Mouse (Mus musculus) olfactory bulb, adult 2 months (tissue): ENCODE measurements at regions not wholly inside any gene's neighbourhood (a gene's known extent, or its start where the extent isn't known, plus 50 kb on each side); places are given as distances from the start of the nearest gene placed in this dataset.

Experiments used
- H3K27ac ChIP-seq: fragments of 200-500 bp; 2 replicates; pipeline ENCODE4 v1.5.1; 2012; ENCODE audit warnings: low read depth, low read length; ENCODE audit not compliant: insufficient read depth
- H3K4me1 ChIP-seq: fragments of 200-500 bp; 2 replicates; pipeline ENCODE4 v1.6.1; 2012; ENCODE audit warnings: low read length; ENCODE audit not compliant: control insufficient read depth, insufficient read depth
- H3K4me3 ChIP-seq: fragments of 200-500 bp; 2 replicates; pipeline ENCODE4 v1.5.1; 2012; ENCODE audit warnings: mild to moderate bottlenecking, low read depth, low read length, moderate library complexity; ENCODE audit not compliant: insufficient read depth
- CTCF ChIP-seq: fragments of 200-500 bp; IDR thresholded peaks from 2 replicates; pipeline ENCODE4 v1.5.1; 2012; ENCODE audit warnings: low read depth, mild to moderate bottlenecking, low read length, moderate library complexity; ENCODE audit not compliant: insufficient read depth
- POLR2A ChIP-seq: fragments of 200-500 bp; IDR thresholded peaks from 2 replicates; pipeline ENCODE4 v1.6.1; 2012; ENCODE audit warnings: mild to moderate bottlenecking, low read depth, low read length, moderate library complexity; ENCODE audit not compliant: insufficient read depth
- WGBS: fragments of 180-500 bp; shearing (Covaris S2); methylation state at CpG from one replicate; pipeline ENCODE4 v1.1.7; 2018; 5-methylcytosine and 5-hydroxymethylcytosine counted together

GRCm38 (mm10) chr12:109911506-109911905, 311.4 kb upstream of the Rtl1 start:
- Histone ChIP-seq H3K4me1 (peaks cover 6% of the 10 kb centered on the region; the same call in 1 of the 2 replicates), H3K4me3 (no peak overlapping the region), H3K27ac (no peak overlapping the region)
- no peak for TF ChIP-seq POLR2A
- 43% methylated on average over 9 of the region's 9 CpGs for WGBS

GRCm38 (mm10) chr12:109917761-109918160, 317.6 kb upstream of the Rtl1 start:
- Histone ChIP-seq H3K27ac (no peak overlapping the region), H3K4me3 (no peak overlapping the region), H3K4me1 (peaks cover 3% of the 10 kb centered on the region; the same call in 1 of the 2 replicates)
- 86% methylated on average over 6 of the region's 6 CpGs for WGBS
- TF ChIP-seq POLR2A, result no peak
- TF ChIP-seq CTCF, result no peak

GRCm38 (mm10) chr12:109918901-109919300, 318.8 kb upstream of the Rtl1 start:
- Histone ChIP-seq H3K4me3 (no peak overlapping the region), H3K27ac (no peak overlapping the region), H3K4me1 (peaks cover 3% of the 10 kb centered on the region; the same call in 1 of the 2 replicates)
- WGBS, result 70% methylated on average over 8 of the region's 8 CpGs
- TF ChIP-seq POLR2A, result no peak
- no peak for TF ChIP-seq CTCF

GRCm38 (mm10) chr12:109922111-109922510, 322.0 kb upstream of the Rtl1 start:
- TF ChIP-seq POLR2A (no peak), CTCF (no peak)
- no peak overlapping the region for H3K27ac ChIP-seq
- H3K4me3 ChIP-seq, result no peak overlapping the region
- peaks cover 3% of the 10 kb centered on the region; the same call in 1 of the 2 replicates for H3K4me1 ChIP-seq
- WGBS, result 67% methylated on average over 10 of the region's 10 CpGs

GRCm38 (mm10) chr12:109925866-109926265, 325.7 kb upstream of the Rtl1 start:
- no peak for TF ChIP-seq POLR2A
- no peak for TF ChIP-seq CTCF
- 65% methylated on average over 6 of the region's 6 CpGs for WGBS
- Histone ChIP-seq H3K4me1 (no peaks in the 10 kb centered on the region), H3K27ac (no peak overlapping the region), H3K4me3 (no peak overlapping the region)

GRCm38 (mm10) chr12:109926643-109927042, 326.5 kb upstream of the Rtl1 start:
- no peak for TF ChIP-seq CTCF
- no peak for TF ChIP-seq POLR2A
- Histone ChIP-seq H3K4me3 (no peak overlapping the region), H3K4me1 (no peaks in the 10 kb centered on the region), H3K27ac (no peak overlapping the region)
- WGBS, result 54% methylated on average over 12 of the region's 12 CpGs

- Histone ChIP-seq H3K4me1 (no peaks in the 10 kb centered on the region), H3K4me3 (no peak overlapping the region), H3K27ac (no peak overlapping the region)
- TF ChIP-seq POLR2A (no peak), CTCF (no peak)
- WGBS, result 90% methylated on average over 3 of the region's 3 CpGs
Observed at GRCm38 (mm10) chr12:109946179-109946578, 332.7 kb upstream of the Dio3 start.

GRCm38 (mm10) chr12:109946936-109947335, 331.9 kb upstream of the Dio3 start:
- no peak overlapping the region for H3K27ac ChIP-seq
- H3K4me3 ChIP-seq, result no peak overlapping the region
- TF ChIP-seq POLR2A (no peak), CTCF (no peak)
- H3K4me1 ChIP-seq, result no peaks in the 10 kb centered on the region
- WGBS, result 91% methylated on average over 1 of the region's 1 CpGs

GRCm38 (mm10) chr12:109947886-109948433, 330.9 kb upstream of the Dio3 start:
- TF ChIP-seq CTCF (no peak), POLR2A (no peak)
- Histone ChIP-seq H3K27ac (no peak overlapping the region), H3K4me3 (no peak overlapping the region), H3K4me1 (no peaks in the 10 kb centered on the region)
- WGBS, result 69% methylated on average over 7 of the region's 7 CpGs

GRCm38 (mm10) chr12:109948434-109948984, 330.4 kb upstream of the Dio3 start:
- WGBS, result 47% methylated on average over 16 of the region's 16 CpGs
- Histone ChIP-seq H3K27ac (no peak overlapping the region), H3K4me3 (no peak overlapping the region), H3K4me1 (no peaks in the 10 kb centered on the region)
- TF ChIP-seq POLR2A (no peak), CTCF (no peak)
